Mouse (Mus musculus): ENCODE measurements around the gene Psmc3.

Psmc3 gene

GRCm38 (mm10) chr2:91053181-91053933 lies 452 bp upstream of the Psmc3 start:
- no peak for DNase-seq (ENCODE audit: low spot score)

DNA sequence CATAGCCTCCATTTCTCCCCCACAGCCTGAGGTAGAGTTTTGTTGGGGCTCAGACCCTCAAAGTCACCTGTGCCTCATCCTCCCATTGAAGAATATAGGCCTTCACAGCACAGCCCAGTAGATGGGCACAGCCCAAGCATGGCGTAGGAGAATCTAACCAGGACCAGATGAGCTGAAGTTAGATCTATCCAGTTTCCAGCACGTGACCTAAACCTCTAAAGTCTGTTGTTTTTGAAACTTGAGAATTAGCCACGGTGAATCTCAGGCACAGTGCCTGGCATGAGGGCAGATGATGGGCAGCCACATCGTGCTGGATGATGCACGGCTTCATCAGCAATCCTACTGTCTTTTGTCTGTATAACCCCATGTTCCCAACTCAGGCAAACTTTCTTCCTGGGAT lies 4.6 kb downstream of the Psmc3 start:
- DNase-seq (ENCODE audit: low spot score), result no peak

DNA sequence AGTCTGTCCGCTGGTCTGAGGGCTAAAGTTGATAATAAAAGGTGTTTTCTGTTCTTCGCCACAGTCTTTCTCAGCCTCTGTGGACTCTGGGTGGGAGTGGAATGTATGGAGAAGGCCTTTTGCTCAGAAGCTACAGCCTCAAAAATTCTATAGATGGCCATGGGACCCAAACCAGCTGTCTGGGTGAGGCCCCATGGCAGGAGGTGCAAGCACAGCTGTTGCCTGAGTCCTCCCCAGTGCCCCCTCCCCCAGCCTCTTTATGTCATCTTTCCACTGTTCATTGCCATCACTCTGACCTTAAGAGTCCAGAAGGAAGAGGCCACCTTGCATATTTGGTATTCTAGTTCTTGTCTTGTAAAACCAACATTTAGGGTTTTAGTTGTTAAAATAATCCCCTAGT lies 5.6 kb downstream of the Psmc3 start:
- no peak for DNase-seq (ENCODE audit: low spot score)

- DNase-seq (ENCODE audit: low spot score), result no peak
Observed at GRCm38 (mm10) chr2:91060544-91061355, 6.9 kb downstream of the Psmc3 start.

GRCm38 (mm10) chr2:91061849-91062481 lies 8.2 kb downstream of the Psmc3 start:
- no peak for DNase-seq (ENCODE audit: low spot score)

DNA sequence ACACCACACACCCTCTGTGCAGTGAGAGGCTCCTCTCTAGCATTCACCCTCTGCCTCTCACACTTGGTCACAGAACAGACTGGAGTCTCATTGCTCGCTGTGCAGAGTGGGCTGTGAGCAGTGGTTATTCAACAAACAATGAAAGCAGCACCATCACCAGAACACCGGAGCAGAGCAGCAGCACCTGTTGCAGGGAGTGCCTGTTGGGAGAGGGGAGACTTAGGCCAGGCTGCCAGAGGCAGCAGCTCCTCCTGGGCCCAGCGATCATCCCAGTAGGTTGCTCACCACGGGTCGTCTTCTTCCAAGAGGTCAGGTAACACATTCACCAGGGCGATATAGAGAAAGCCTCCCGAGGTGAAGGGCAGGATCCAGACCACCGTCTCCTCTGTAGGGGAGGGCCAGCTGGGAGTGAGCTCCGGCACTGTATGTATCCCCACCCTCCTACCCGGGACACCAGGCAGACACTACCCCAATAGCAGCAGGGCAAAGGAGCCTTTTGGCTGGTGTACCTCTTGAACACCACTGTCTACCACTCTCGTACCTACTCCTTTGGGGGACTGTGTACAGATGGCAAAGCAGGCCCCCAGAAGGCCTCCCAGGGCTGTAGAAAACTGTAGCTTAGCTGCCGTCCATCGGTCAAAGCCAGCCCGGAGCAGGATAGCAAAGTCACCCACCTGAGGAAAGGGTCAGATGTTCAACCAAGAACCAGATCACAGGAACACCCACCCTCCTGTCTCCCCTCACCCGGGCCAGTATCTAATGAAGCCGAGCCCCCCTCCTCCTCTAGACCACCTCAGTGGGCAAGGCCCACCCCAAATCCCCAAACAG lies 9.2 kb downstream of the Psmc3 start:
- no peak for DNase-seq (ENCODE audit: low spot score)

GRCm38 (mm10) chr2:91064211-91064610 lies 10.4 kb downstream of the Psmc3 start:
- no peak for DNase-seq (ENCODE audit: low spot score)

DNA sequence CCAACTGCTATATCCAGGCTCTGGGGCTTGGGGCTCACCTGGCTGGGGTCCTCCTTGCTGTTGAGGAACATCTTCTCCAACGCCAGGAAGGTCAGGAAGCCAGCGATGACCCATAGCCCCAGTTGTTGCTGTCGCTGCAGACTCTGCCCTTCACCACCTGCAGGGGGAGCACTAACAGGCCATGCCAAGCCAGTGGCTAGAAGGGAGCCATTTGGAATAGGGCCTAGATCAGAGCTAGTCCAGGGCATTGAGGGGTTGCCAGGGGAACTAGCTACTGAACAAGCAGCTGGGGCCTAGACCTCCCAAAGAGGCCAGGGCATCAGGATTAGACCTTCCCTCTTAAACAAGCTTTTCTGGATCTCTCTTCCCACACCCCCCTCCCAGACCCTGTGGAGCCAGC lies 11.7 kb downstream of the Psmc3 start:
- DNase-seq (ENCODE audit: low spot score), result peak; percentile 45

- DNase-seq (ENCODE audit: low spot score), result no peak
Observed at GRCm38 (mm10) chr2:91066455-91066854, 12.6 kb downstream of the Psmc3 start.

- DNase-seq (ENCODE audit: low spot score), result no peak
Observed at GRCm38 (mm10) chr2:91068162-91068871, 14.5 kb downstream of the Psmc3 start.

DNA sequence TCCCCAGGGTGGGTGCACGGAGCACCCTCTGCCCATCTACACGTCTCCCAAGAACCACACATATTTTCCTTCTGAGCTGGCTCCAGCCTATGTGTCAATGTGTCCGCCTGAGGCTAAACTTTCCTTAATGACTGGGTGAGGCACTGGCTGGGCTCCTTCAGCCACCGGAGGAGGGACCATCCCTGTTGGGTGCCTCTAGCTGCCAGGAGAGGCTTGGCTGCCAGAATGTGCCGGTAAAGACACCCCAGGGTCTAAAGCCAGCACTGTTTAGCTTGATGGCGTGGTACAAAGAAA lies 15.0 kb downstream of the Psmc3 start:
- DNase-seq (ENCODE audit: low spot score), result no peak

DNA sequence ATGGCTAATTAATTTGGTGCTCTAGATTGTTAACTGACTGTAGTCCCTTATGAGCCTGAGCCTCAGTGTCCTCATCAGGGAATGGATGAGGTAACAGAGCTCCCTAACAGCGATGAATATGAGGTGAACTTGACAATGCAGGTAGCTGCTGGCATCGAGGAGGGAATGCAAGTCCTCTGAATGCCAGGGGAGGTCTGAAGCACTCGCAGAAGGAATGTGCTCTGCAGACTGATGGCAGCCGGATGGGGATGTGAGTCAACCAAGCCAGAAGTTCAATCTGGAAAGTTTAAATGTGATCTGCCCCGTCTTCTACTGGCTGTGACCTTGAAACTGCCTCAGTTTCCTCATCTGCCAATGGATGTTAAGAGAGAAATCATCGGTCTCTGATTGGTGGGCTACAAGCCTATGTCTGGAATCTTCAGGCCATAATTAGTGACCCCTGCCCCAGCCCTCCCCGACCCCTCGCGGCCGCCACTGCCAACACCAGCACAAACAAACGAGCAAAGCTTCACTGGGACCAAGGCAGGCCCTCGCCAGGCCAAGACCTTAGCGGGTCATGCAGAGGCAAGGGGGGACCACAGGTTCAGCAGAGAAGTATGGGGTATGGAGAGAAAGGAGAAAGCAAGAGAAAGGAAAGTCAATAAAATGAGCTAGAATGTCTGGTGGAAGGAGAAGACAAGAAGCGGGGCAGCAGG lies 15.6 kb downstream of the Psmc3 start:
- no peak for DNase-seq (ENCODE audit: low spot score)

GRCm38 (mm10) chr2:91070076-91070800 lies 16.4 kb downstream of the Psmc3 start, which contains the start of gene Slc39a13:
Gene Slc39a13 (minus strand): TSS chr2:91070417.
- DNase-seq (ENCODE audit: low spot score), result peak; percentile 96

DNA sequence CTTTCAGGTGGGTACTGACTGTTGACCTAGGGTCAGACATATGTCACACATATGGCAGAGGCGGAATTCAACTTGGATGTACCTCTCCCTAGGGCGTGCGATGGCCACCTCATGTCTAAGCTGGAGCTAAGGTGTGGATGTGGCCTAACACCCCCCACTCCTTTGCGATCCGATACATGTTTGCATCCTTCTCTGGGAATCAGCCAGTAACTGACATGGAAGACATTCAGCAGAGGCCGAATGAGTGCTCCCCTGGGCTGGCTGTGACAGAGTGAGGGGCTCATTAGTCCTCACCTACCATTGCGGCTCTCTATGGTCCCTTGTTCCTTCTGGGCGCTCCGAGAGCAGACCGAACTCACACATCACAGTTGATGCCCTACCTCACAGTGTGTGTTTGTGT lies 17.2 kb downstream of the Psmc3 start:
- DNase-seq (ENCODE audit: low spot score), result no peak

- DNase-seq (ENCODE audit: low spot score), result no peak
Observed at GRCm38 (mm10) chr2:91072092-91072491, 18.3 kb downstream of the Psmc3 start.

- DNase-seq (ENCODE audit: low spot score), result no peak
Observed at GRCm38 (mm10) chr2:91077957-91078313, 24.1 kb downstream of the Psmc3 start.

DNA sequence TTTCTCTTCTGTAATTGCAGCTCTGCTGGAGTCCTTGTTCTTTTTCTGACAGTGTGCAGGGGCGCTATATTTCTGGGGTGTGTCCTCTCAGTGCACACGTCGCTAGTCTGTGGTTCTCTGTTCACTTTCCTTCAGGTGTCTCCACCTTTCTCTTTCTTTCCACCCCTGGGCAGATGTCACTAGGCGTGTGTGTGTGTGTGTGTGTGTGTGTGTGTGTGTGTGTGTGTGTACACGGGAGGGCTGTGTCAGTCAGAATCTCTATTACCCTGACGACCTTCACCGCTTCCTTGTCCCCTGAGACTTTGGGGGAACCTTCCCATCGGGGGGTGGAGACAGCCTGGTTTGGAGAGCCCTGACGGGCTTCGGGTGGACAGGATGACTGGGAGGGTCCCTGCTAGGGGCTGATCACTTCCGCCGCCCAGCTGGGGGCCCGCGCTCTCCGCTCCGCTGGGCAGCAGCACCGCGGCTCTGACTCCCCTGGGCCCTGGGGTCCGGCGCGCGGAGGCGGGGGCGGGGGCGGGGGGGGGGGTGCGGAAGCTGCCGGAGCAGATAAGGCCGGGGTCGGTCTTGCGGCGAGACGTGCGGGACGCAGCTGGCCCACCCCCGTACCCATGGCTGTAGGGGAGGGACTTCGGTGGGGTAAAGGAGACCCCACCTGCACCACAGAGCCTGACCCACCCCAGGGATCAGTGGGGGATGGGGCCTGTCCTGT lies 24.7 kb downstream of the Psmc3 start:
- DNase-seq (ENCODE audit: low spot score), result peak; percentile 56

DNA sequence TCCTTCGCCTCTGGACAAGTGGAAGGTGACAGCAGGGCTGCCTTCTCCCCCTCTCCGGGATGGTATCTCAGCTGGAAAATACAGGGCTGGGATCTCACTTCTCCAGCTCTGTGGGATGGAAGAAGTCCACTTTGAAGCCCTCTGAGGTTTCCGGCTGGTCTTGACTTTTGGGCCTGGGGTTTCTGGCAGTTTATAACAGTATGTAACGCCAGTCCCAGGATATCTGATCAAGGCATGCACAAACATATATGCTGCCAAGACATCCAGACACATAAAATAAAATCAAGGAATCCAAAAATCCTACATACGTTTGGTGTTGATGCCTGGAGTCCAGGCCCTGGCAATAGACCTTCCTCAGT lies 25.2 kb downstream of the Psmc3 start:
- DNase-seq (ENCODE audit: low spot score), result no peak

DNA sequence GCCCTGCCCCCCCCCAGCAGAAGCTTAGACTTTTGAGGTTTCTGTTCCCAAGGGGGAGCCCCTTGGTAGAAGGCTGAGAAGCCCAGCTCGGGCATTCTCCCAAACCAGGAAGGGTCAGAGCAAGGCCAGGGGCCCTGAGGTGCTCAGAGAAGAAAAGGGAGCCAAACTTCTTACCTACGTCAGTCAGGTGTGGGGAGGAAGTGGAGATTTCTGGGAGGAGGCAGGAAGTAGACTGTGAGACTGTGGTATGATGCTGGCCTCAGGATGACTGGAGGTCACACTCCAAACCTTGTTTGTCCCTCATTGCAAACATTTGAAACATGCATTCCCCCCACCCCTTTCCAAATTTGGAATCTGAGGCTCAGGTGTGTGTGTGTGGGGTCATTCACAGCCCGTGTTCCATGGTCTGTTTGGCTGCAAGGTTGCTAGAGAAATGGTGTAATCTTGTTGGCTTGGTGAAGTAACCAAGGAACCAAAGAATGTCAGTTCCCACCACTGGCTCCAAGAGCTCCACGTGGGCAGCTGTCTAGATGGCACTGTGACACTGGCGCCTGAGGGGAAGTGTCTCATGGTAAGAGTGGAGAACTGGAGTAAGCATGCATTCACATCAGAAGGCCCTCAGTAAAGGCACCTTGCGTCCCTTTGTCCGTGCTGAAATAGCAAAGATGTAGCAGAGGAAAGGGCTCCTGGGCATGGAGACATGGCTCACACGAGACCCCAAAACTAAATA lies 27.1 kb downstream of the Psmc3 start:
- peak; percentile 62 for DNase-seq (ENCODE audit: low spot score)

Data from T-cell, adult 2 months (primary cell).